In genomic region chr12:12420423-12420822, GRCm38 (mm10) we compare ENCODE assay signal across 10 mouse cellular contexts.
DNase-seq lines count a peak whose midpoint lies in the region; ATAC-seq lines count a peak whose summit lies in the region.
"Had no signal": no experiment of that assay in that cellular context is flagged by ENCODE, and none has a peak within 500 bp of the region (broad histone marks: within the 10 kb centered on the region; RNA-seq: fewer than 3 reads in every experiment).

No protein-coding gene starts in this region.

- no peak overlapping the region for H3K27ac ChIP-seq in heart, embryonic 13.5 days (replicated peaks)
- peak overlapping the region; percentile 65; the same call in 1 of the 2 replicates for H3K27ac ChIP-seq in forebrain, embryonic 13.5 days
- no peak overlapping the region for H3K27ac ChIP-seq in liver, embryonic 15.5 days (replicated peaks)
- H3K27ac ChIP-seq: stomach, embryonic 15.5 days had no signal

- H3K4me2 ChIP-seq in heart, embryonic 13.5 days = peak overlapping the region; percentile 81; the same call in 1 of the 2 replicates
- H3K4me2 ChIP-seq in forebrain, embryonic 13.5 days = no peak overlapping the region
- H3K4me2 ChIP-seq in liver, embryonic 15.5 days = peak overlapping the region; percentile 86; the same call in 1 of the 2 replicates

- no peaks in the 10 kb centered on the region for H3K36me3 ChIP-seq in heart, embryonic 13.5 days
- H3K36me3 ChIP-seq in forebrain, embryonic 13.5 days (ENCODE audit: poor library complexity, severe bottlenecking) = no peaks in the 10 kb centered on the region
- H3K36me3 ChIP-seq in liver, embryonic 15.5 days (replicated peaks) = no peaks in the 10 kb centered on the region
- H3K36me3 ChIP-seq: stomach, embryonic 15.5 days had no signal

- DNase-seq in heart, adult 9 months (ENCODE audit: low spot score in 2 of 2) = no peak
- peak; percentile 3 for DNase-seq in 416B (ENCODE audit: low read depth)
- no peak for DNase-seq in spleen, postnatal 14 days (ENCODE audit: low spot score in 2 of 2)
- no peak for DNase-seq in kidney, postnatal 36 days
- no peak for DNase-seq in urinary bladder, adult 2 months (ENCODE audit: low spot score)

- H3K9ac ChIP-seq in heart, embryonic 13.5 days = peak overlapping the region; percentile 89; the same call in 1 of the 2 replicates
- no peak overlapping the region for H3K9ac ChIP-seq in forebrain, embryonic 13.5 days
- no peak overlapping the region for H3K9ac ChIP-seq in liver, embryonic 15.5 days

- no peaks in the 10 kb centered on the region for H3K9me3 ChIP-seq in heart, embryonic 13.5 days
- no peaks in the 10 kb centered on the region for H3K9me3 ChIP-seq in forebrain, embryonic 13.5 days (replicated peaks)
- H3K9me3 ChIP-seq in liver, embryonic 15.5 days (replicated peaks) = no peaks in the 10 kb centered on the region
- H3K9me3 ChIP-seq: stomach, embryonic 15.5 days had no signal

- 5% methylated on average over 2 of the region's 2 CpGs for WGBS in heart, embryonic 13.5 days
- 10% methylated on average over 2 of the region's 2 CpGs for WGBS in forebrain, embryonic 13.5 days
- 1% methylated on average over 2 of the region's 2 CpGs for WGBS in liver, embryonic 15.5 days (ENCODE audit: insufficient replicate concordance)

- no peak for ATAC-seq in heart, embryonic 13.5 days (ENCODE audit: extremely low read depth, insufficient number of reproducible peaks, low FRiP score, low TSS enrichment)
- ATAC-seq in forebrain, embryonic 13.5 days = no peak; the same call in 1 of the 2 replicates
- peak; percentile 5; the same call in 1 of the 2 replicates for ATAC-seq in liver, embryonic 15.5 days (ENCODE audit: insufficient read depth)

- peaks cover 33% of the 10 kb centered on the region for H3K4me1 ChIP-seq in heart, embryonic 13.5 days
- H3K4me1 ChIP-seq in forebrain, embryonic 13.5 days = peaks cover 11% of the 10 kb centered on the region
- peaks cover 24% of the 10 kb centered on the region for H3K4me1 ChIP-seq in liver, embryonic 15.5 days (replicated peaks)

- H3K27me3 ChIP-seq in heart, embryonic 13.5 days (replicated peaks) = no peaks in the 10 kb centered on the region
- H3K27me3 ChIP-seq in forebrain, embryonic 13.5 days = no peaks in the 10 kb centered on the region
- peaks cover 13% of the 10 kb centered on the region; the same call in 1 of the 2 replicates for H3K27me3 ChIP-seq in liver, embryonic 15.5 days
- H3K27me3 ChIP-seq: CH12.LX; stomach, embryonic 15.5 days had no signal

- no peak overlapping the region for H3K4me3 ChIP-seq in heart, embryonic 13.5 days
- H3K4me3 ChIP-seq in forebrain, embryonic 13.5 days = no peak overlapping the region
- H3K4me3 ChIP-seq in liver, embryonic 15.5 days (replicated peaks) = 0 out of 2 replicates have a peak overlapping the region, but pooled peaks have one; percentile 58
